Mouse (Mus musculus): ENCODE results near the gene Map3k14. TPM values are rescaled to one million over a fixed set of nuclear protein-coding genes. Genes with fewer than 3 reads are reported as not detected.

Map3k14 gene
- polyA plus RNA-seq, 1 experiment from 2014 or later = 3.3 TPM

DNA sequence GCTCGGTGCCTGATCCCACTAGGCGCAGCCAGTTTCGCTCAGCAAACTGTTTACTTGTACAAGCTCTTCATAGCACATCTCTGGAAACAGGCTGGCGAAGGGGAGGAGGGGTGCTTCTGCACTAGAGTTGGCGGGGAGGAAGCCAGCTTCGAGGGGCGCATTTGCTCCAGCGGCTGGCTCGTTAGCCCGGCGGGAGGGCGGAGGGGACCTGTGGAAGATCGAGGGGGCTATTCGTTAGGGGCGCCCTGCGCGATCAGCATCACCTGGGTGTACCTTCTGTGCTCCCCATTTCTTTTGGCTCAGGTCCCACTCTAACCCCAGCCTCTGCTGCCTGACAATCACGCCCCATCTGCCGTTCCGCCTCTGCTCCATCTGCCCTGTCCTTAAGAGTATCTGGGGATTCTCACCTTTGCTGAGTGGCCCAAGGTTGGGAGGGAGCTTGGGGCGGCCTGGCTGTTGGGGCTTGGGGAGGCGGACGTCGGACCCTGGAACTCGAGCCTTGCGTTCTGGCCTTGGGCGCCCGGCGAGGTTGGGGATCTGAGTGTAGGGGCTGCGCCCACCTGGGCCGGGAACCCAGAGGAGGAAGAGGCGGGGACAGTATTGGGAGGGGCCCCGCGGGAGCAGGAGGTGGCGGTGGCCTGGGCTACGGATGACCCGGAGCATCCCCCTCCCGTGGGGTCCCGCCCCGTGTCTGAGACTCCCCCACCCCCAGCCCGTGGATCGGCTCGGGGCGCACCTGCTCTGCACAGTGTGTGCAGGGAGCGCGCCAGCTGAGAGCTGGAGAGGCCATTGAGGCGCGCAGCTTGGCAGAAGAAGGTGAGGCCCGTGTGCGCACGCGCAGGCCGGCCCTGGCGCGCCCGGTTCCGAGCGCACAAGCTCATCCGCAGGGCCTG lies 68.1 kb downstream of the Map3k14 start:
- Histone ChIP-seq H3K4me3 (ENCODE audit: low read depth, low read length) (peak overlapping the region; percentile 33), H3K27ac (ENCODE audit: low read depth, low read length) (no peak overlapping the region), H3K9ac (ENCODE audit: low read depth, low read length) (peak overlapping the region; percentile 5; the same call in 1 of the 2 replicates), H3K36me3 (ENCODE audit: control insufficient read depth, insufficient read depth, low read length) (no peaks in the 10 kb centered on the region), H3K27me3 (ENCODE audit: control insufficient read depth, insufficient read depth, low read length) (peaks cover 54% of the 10 kb centered on the region), H3K4me2 (replicated peaks; ENCODE audit: low read depth, low read length) (peak overlapping the region; percentile 50), H3K9me3 (ENCODE audit: control insufficient read depth, low read length) (no peaks in the 10 kb centered on the region), H3K4me1 (replicated peaks; ENCODE audit: control insufficient read depth, insufficient read depth, low read length) (no peaks in the 10 kb centered on the region; the same call in 1 of the 2 replicates)
- peak; percentile 42 for DNase-seq (ENCODE audit: low spot score)
- no peak; the same call in 1 of the 2 replicates for ATAC-seq (ENCODE audit: low FRiP score)
- WGBS = 2% methylated on average over 57 of the region's 59 CpGs

DNA sequence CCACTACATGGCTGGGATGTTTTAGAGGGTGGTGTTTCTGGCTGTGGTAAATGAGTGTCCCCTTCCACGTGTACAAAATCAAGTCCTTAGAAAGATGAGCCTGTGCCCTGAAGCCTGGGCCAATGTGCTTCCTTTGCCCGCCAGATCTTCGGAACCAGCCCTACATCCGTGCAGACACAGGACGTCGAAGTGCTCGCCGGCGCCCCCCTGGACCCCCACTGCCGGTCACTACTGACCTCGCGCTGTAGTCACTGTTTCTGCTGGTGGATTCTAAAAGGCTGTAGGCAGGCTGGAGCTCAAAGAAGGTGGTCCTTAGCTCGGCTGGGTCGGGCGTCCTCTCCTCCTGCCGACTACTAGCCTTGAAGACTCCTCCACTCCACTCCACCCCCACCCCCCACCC lies 68.9 kb downstream of the Map3k14 start:
- H3K4me2 ChIP-seq (replicated peaks; ENCODE audit: low read depth, low read length) = no peak overlapping the region
- 5% methylated on average over 16 of the region's 16 CpGs for WGBS
- H3K27me3 ChIP-seq (ENCODE audit: control insufficient read depth, insufficient read depth, low read length) = peaks cover 62% of the 10 kb centered on the region
- no peaks in the 10 kb centered on the region for H3K9me3 ChIP-seq (ENCODE audit: control insufficient read depth, low read length)
- H3K9ac ChIP-seq (ENCODE audit: low read depth, low read length) = no peak overlapping the region
- no peak for DNase-seq (ENCODE audit: low spot score)
- H3K27ac ChIP-seq (ENCODE audit: low read depth, low read length) = no peak overlapping the region
- no peaks in the 10 kb centered on the region for H3K36me3 ChIP-seq (ENCODE audit: control insufficient read depth, insufficient read depth, low read length)
- no peak overlapping the region; the same call in 1 of the 2 replicates for H3K4me3 ChIP-seq (ENCODE audit: low read depth, low read length)
- H3K4me1 ChIP-seq (replicated peaks; ENCODE audit: control insufficient read depth, insufficient read depth, low read length) = no peaks in the 10 kb centered on the region; the same call in 1 of the 2 replicates
- ATAC-seq (ENCODE audit: low FRiP score) = no peak

DNA sequence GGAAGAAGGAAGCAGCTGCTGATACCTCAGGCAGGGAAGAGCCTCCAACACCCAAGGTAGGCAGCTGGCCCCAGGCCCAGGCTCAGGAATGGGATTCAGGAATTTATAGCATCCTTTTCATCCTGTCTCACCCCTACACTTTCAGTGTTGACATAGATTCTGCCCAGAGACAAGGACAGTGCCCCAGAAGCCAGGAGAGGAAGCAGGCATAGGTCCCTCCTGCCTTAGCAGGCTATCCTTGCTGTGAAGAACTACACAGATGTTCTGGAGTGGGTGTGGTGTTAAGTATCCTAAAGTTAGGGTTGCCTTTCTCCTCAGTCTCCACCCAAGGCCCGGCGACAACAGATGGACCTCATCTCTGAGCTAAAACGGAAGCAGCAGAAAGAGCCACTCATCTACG lies 69.9 kb downstream of the Map3k14 start:
- 77% methylated on average over 4 of the region's 4 CpGs for WGBS
- DNase-seq (ENCODE audit: low spot score) (no peak), ATAC-seq (ENCODE audit: low FRiP score) (no peak)

DNA sequence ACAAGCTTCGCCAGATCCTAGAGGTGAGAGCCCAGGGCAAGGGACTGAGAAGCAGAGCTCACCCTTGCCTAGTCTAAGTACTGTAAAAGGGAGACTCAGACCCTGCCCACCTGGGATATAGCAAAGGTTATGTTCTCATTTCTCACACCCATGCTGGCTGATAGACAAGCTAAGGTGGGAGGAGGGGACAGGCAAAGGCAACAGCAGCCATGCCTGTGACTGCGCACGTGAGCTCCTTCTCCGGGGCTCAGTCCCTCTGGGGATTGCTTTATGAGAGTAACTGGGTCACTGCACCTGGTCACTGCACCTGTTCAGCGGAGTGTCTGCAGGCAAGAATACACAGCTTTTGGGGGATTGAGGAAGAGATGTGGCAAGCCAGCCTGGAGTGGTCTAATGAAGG lies 71.6 kb downstream of the Map3k14 start:
- H3K27me3 ChIP-seq (ENCODE audit: control insufficient read depth, insufficient read depth, low read length) = peaks cover 84% of the 10 kb centered on the region
- no peak overlapping the region for H3K4me3 ChIP-seq (ENCODE audit: low read depth, low read length)
- H3K4me2 ChIP-seq (replicated peaks; ENCODE audit: low read depth, low read length) = no peak overlapping the region
- H3K4me1 ChIP-seq (replicated peaks; ENCODE audit: control insufficient read depth, insufficient read depth, low read length) = peaks cover 3% of the 10 kb centered on the region; the same call in 1 of the 2 replicates
- no peak overlapping the region for H3K9ac ChIP-seq (ENCODE audit: low read depth, low read length)
- WGBS = 86% methylated on average over 5 of the region's 5 CpGs
- no peak for ATAC-seq (ENCODE audit: low FRiP score)
- H3K27ac ChIP-seq (ENCODE audit: low read depth, low read length) = no peak overlapping the region
- H3K9me3 ChIP-seq (ENCODE audit: control insufficient read depth, low read length) = no peaks in the 10 kb centered on the region
- H3K36me3 ChIP-seq (ENCODE audit: control insufficient read depth, insufficient read depth, low read length) = no peaks in the 10 kb centered on the region
- no peak for DNase-seq (ENCODE audit: low spot score)

More for the DNA sequence above, 69.9 kb downstream of the Map3k14 start:
- Histone ChIP-seq H3K9ac (ENCODE audit: low read depth, low read length) (no peak overlapping the region), H3K36me3 (ENCODE audit: control insufficient read depth, insufficient read depth, low read length) (no peaks in the 10 kb centered on the region), H3K27ac (ENCODE audit: low read depth, low read length) (no peak overlapping the region), H3K4me2 (replicated peaks; ENCODE audit: low read depth, low read length) (no peak overlapping the region), H3K4me1 (replicated peaks; ENCODE audit: control insufficient read depth, insufficient read depth, low read length) (peaks cover 3% of the 10 kb centered on the region; the same call in 1 of the 2 replicates), H3K27me3 (ENCODE audit: control insufficient read depth, insufficient read depth, low read length) (peaks cover 72% of the 10 kb centered on the region), H3K9me3 (ENCODE audit: control insufficient read depth, low read length) (no peaks in the 10 kb centered on the region), H3K4me3 (ENCODE audit: low read depth, low read length) (no peak overlapping the region)

DNA sequence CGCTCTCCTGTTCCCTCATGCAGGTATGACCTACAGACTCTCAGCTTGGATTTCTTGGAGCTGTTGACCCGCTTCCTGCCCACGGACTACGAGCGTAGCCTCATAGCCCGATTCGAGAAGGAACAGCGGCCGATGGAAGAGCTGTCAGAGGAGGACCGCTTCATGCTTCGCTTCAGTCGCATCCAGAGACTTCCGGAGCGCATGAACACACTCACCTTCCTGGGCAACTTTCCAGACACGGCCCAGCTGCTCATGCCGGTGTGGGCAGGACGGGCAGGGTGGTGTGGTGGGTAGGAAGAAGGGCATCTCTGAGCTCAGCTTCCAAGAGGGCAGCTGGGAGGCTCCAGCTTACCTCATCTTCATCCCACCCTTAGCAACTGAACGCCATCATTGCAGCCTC lies 72.0 kb downstream of the Map3k14 start:
- Histone ChIP-seq H3K4me2 (replicated peaks; ENCODE audit: low read depth, low read length) (no peak overlapping the region), H3K4me1 (replicated peaks; ENCODE audit: control insufficient read depth, insufficient read depth, low read length) (peaks cover 3% of the 10 kb centered on the region; the same call in 1 of the 2 replicates), H3K9ac (ENCODE audit: low read depth, low read length) (no peak overlapping the region), H3K27ac (ENCODE audit: low read depth, low read length) (no peak overlapping the region), H3K27me3 (ENCODE audit: control insufficient read depth, insufficient read depth, low read length) (peaks cover 82% of the 10 kb centered on the region), H3K9me3 (ENCODE audit: control insufficient read depth, low read length) (no peaks in the 10 kb centered on the region), H3K4me3 (ENCODE audit: low read depth, low read length) (no peak overlapping the region), H3K36me3 (ENCODE audit: control insufficient read depth, insufficient read depth, low read length) (no peaks in the 10 kb centered on the region)
- no peak for ATAC-seq (ENCODE audit: low FRiP score)
- DNase-seq (ENCODE audit: low spot score) = no peak
- WGBS = 91% methylated on average over 18 of the region's 18 CpGs

DNA sequence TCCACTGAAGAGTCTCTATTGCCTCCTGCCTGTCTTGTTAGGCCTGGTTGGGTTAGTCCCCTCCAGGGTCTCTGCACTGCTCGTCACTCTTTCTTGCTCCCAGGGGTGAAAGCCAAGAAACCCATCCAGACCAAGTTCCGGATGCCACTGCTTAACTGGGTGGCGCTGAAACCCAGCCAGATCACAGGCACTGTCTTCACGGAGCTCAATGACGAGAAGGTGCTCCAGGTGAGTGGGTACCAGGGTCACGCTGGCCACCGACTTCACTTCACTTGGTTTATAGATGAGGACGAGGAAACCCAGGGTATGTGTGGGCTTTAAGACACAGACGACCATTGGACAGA lies 73.5 kb downstream of the Map3k14 start:
- H3K9ac ChIP-seq (ENCODE audit: low read depth, low read length) = no peak overlapping the region
- no peaks in the 10 kb centered on the region for H3K9me3 ChIP-seq (ENCODE audit: control insufficient read depth, low read length)
- no peak for ATAC-seq (ENCODE audit: low FRiP score)

DNA sequence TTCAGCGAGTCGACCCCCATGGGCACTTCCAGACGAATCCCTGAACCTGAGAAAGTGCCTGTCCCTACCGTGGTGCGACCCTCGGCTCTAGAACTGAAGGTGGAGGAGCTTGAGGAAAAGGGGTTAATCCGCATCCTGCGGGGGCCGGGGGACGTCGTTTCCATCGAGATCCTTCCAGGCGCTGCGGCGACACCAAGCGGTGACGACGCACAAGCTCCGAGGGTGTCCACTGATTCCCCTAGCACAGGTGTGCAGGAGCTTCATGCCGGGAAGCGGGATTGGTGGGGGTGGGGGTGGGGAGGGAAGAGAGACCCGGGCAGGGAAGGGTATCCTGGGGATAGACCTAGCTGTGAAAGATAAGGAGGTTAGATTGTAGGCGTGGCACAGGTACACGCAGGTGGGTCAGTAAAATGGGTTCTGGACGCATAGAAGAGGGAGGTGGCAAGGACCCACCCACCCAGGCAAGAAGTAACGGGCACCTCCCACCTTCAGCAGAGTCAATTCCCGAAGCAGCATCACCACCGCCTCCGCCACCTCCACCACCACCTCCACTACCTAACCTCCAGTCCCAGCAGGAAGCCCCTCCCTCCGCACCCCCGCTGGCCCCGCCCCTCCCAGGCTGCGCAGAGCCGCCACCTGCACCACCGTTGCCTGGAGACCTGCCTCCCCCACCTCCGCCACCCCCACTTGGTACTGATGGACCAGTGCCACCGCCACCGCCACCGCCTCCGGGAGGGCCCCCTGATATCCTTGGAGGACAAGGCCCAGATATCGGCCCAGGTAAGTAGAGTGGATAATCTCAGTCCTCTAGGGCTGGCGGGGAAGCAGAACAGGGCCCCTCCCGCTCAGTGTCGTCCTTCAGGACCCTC lies 74.1 kb downstream of the Map3k14 start:
- no peaks in the 10 kb centered on the region for H3K36me3 ChIP-seq (ENCODE audit: control insufficient read depth, insufficient read depth, low read length)
- peak overlapping the region; percentile 21 for H3K4me3 ChIP-seq (ENCODE audit: low read depth, low read length)
- peaks cover 61% of the 10 kb centered on the region for H3K27me3 ChIP-seq (ENCODE audit: control insufficient read depth, insufficient read depth, low read length)
- ATAC-seq (ENCODE audit: low FRiP score) = no peak
- DNase-seq (ENCODE audit: low spot score) = peak; percentile 66
- peak overlapping the region; percentile 46 for H3K4me2 ChIP-seq (replicated peaks; ENCODE audit: low read depth, low read length)
- peak overlapping the region; percentile 31; the same call in 1 of the 2 replicates for H3K9ac ChIP-seq (ENCODE audit: low read depth, low read length)
- 3% methylated on average over 39 of the region's 44 CpGs for WGBS
- H3K4me1 ChIP-seq (replicated peaks; ENCODE audit: control insufficient read depth, insufficient read depth, low read length) = 0 out of 2 replicates have a peak, but pooled peaks cover 3% of the 10 kb centered on the region
- no peak overlapping the region for H3K27ac ChIP-seq (ENCODE audit: low read depth, low read length)
- no peaks in the 10 kb centered on the region for H3K9me3 ChIP-seq (ENCODE audit: control insufficient read depth, low read length)

More for the DNA sequence above, 73.5 kb downstream of the Map3k14 start:
- 0 out of 2 replicates have a peak, but pooled peaks cover 3% of the 10 kb centered on the region for H3K4me1 ChIP-seq (replicated peaks; ENCODE audit: control insufficient read depth, insufficient read depth, low read length)
- H3K27me3 ChIP-seq (ENCODE audit: control insufficient read depth, insufficient read depth, low read length) = peaks cover 67% of the 10 kb centered on the region
- DNase-seq (ENCODE audit: low spot score) = no peak
- H3K4me2 ChIP-seq (replicated peaks; ENCODE audit: low read depth, low read length) = no peak overlapping the region
- H3K4me3 ChIP-seq (ENCODE audit: low read depth, low read length) = no peak overlapping the region
- 34% methylated on average over 9 of the region's 9 CpGs for WGBS
- no peak overlapping the region for H3K27ac ChIP-seq (ENCODE audit: low read depth, low read length)
- no peaks in the 10 kb centered on the region for H3K36me3 ChIP-seq (ENCODE audit: control insufficient read depth, insufficient read depth, low read length)

DNA sequence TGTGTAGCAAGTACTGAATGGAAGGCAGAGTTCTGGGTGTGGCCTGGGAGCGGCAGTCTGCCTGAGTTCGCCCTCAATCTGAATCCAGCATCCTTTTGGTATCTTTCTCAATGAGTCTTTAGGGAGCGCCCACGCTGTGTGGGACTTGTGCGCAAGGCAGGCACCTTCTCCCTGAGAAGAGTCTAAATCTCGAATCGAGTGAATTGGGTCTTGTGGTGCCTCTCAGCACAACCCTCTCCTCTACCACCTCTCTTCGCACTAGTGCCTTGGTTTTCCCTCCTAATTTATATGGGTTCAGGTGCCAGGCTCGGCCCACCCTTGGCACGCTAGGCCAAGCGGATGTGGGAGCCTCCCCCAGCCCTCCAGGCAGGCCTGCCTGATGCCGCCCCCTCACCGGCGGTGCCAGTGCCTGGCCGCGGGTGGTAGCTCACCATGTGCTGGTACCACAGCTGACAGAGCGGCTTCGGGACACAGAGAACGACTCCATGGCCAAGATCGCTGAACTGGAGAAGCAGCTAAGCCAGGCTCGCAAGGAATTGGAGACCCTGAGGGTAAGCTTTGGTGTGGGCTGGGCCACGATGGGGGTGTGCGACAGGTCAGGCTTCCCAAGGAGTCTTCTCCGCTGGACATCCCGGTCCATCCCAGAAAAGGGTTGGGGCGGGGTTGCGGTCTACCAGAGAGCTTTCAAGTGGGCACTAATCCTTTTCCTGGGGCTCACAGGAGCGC lies 74.9 kb downstream of the Map3k14 start:
- peak overlapping the region; percentile 21 for H3K4me3 ChIP-seq (ENCODE audit: low read depth, low read length)
- H3K36me3 ChIP-seq (ENCODE audit: control insufficient read depth, insufficient read depth, low read length) = no peaks in the 10 kb centered on the region
- peaks cover 53% of the 10 kb centered on the region for H3K27me3 ChIP-seq (ENCODE audit: control insufficient read depth, insufficient read depth, low read length)
- ATAC-seq (ENCODE audit: low FRiP score) (no peak), DNase-seq (ENCODE audit: low spot score) (peak; percentile 30)
- H3K9me3 ChIP-seq (ENCODE audit: control insufficient read depth, low read length) = no peaks in the 10 kb centered on the region
- peak overlapping the region; percentile 31; the same call in 1 of the 2 replicates for H3K9ac ChIP-seq (ENCODE audit: low read depth, low read length)
- H3K4me1 ChIP-seq (replicated peaks; ENCODE audit: control insufficient read depth, insufficient read depth, low read length) = 0 out of 2 replicates have a peak, but pooled peaks cover 3% of the 10 kb centered on the region
- H3K4me2 ChIP-seq (replicated peaks; ENCODE audit: low read depth, low read length) = peak overlapping the region; percentile 46
- 19% methylated on average over 28 of the region's 28 CpGs for WGBS
- no peak overlapping the region for H3K27ac ChIP-seq (ENCODE audit: low read depth, low read length)

All from hindbrain, embryonic 11.5 days (tissue).